Mouse (Mus musculus) hindbrain, embryonic 12.5 days (tissue): Measurements from ENCODE around the gene Tcf7l2. TPM values are rescaled to one million over a fixed set of nuclear protein-coding genes. Genes with fewer than 3 reads are reported as not detected.

Experiments used
- ATAC-seq: fragments of 200-750 bp; cut with Nextera tagmentation; 2 replicates; pipeline ENCODE4 v1.8.0; 2017; ENCODE audit warnings: moderate TSS enrichment; ENCODE audit not compliant: low FRiP score
- H3K27ac ChIP-seq: fragments of 300-500 bp; sonication (generic); 2 replicates; pipeline ENCODE4 v1.5.1; 2016; ENCODE audit warnings: mild to moderate bottlenecking
- H3K27me3 ChIP-seq: fragments of 300-500 bp; sonication (generic); 2 replicates; pipeline ENCODE4 v1.6.1; 2016; ENCODE audit warnings: mild to moderate bottlenecking
- H3K36me3 ChIP-seq: fragments of 300-500 bp; sonication (generic); 2 replicates; pipeline ENCODE4 v1.6.1; 2016; ENCODE audit warnings: mild to moderate bottlenecking
- H3K4me1 ChIP-seq: fragments of 300-500 bp; sonication (generic); 2 replicates; pipeline ENCODE4 v1.6.1; 2016
- H3K4me2 ChIP-seq: fragments of 300-500 bp; sonication (generic); replicated peaks from 2 replicates; pipeline ENCODE4 v1.6.1; 2016; ENCODE audit warnings: mild to moderate bottlenecking
- H3K4me3 ChIP-seq: fragments of 300-500 bp; sonication (generic); 2 replicates; pipeline ENCODE4 v1.5.1; 2016; ENCODE audit warnings: mild to moderate bottlenecking
- H3K9ac ChIP-seq: fragments of 300-500 bp; sonication (generic); 2 replicates; pipeline ENCODE4 v1.6.1; 2016; ENCODE audit warnings: mild to moderate bottlenecking, moderate library complexity
- H3K9me3 ChIP-seq: fragments of 300-500 bp; sonication (generic); replicated peaks from 2 replicates; pipeline ENCODE4 v1.6.1; 2016; ENCODE audit warnings: mild to moderate bottlenecking
- WGBS: fragments of 180-500 bp; shearing (Covaris S2); methylation state at CpG from one replicate; pipeline ENCODE4 v1.1.7; 2016; 5-methylcytosine and 5-hydroxymethylcytosine counted together
- polyA plus RNA-seq: library from polyadenylated mRNA; unstranded; fragments of >200 nt; fragmentation: Nextera tagmentation; extraction: Ambion mirVana; gene quantifications from 2 replicates; pipeline ENCODE4 v1.2.1, GENCODE M21; 2016

The Tcf7l2 gene
- polyA plus RNA-seq, 1 experiment from 2014 or later, result 78.0 TPM

DNA sequence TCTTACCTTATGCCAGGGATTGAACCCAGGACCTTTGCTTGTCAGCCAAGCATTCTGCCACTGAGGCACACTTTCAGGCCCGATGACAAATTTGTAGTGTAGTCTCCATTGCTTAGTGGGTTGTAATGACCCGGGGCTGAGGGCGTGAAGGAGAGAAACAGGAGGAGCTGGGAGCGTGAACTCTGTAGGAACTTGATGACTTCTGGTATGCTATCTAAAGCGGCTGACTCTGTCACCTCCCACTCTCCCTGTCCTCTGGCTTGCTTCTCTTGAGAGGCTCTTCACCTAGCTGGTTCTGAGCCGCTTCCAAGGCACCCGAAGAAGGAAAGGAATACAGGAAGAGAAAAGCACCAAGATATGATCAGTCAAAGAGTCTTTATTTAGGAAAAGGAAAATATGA, 100.4 kb downstream of the Tcf7l2 start:
- Histone ChIP-seq H3K27ac (no peak overlapping the region), H3K36me3 (no peaks in the 10 kb centered on the region), H3K9ac (no peak overlapping the region), H3K4me1 (peaks cover 55% of the 10 kb centered on the region), H3K27me3 (no peaks in the 10 kb centered on the region), H3K4me3 (no peak overlapping the region), H3K9me3 (no peaks in the 10 kb centered on the region), H3K4me2 (no peak overlapping the region)
- no peak for ATAC-seq
- 83% methylated on average over 7 of the region's 7 CpGs for WGBS

DNA sequence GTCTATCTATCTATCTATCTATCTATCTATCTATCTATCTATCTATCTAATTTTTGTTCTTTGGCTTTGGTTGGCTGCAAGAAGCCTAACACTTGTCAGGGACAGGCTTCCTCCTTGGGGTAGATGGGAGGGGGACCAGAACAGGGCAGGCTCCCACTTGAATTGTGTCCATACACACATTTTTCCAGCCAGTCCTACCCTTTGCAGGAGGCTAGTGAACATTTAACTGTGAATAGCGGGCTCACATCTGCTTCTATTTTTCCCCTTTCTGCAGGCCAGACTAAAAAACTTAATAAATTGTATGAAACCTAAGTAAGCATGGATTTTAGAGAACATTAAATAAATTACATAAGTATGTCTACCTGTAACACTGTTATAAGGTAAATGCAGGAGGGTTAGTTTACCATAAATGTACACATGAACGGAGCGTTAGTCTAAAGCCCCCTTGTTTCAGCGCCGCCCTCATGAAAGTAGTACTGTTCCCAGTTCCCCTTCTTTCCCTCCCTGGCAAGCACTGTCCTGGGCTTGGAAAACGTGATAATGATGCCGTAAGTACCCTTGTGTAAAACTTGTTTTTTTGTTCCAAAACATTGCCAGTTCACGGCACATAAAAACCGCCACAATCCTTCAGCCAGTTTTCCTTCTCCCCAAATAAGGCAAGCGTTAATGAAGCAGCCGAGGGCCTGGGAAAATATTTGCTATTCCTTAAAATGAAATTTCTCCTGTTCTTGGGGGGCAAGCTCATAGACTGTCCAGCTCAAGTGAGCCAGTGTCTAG, 101.7 kb downstream of the Tcf7l2 start:
- no peak overlapping the region for H3K4me2 ChIP-seq
- H3K27me3 ChIP-seq, result no peaks in the 10 kb centered on the region
- no peaks in the 10 kb centered on the region for H3K9me3 ChIP-seq
- H3K9ac ChIP-seq, result no peak overlapping the region
- H3K27ac ChIP-seq, result no peak overlapping the region
- H3K4me3 ChIP-seq, result no peak overlapping the region
- H3K4me1 ChIP-seq, result peaks cover 50% of the 10 kb centered on the region
- ATAC-seq, result no peak
- WGBS, result 76% methylated on average over 11 of the region's 11 CpGs
- no peaks in the 10 kb centered on the region for H3K36me3 ChIP-seq

DNA sequence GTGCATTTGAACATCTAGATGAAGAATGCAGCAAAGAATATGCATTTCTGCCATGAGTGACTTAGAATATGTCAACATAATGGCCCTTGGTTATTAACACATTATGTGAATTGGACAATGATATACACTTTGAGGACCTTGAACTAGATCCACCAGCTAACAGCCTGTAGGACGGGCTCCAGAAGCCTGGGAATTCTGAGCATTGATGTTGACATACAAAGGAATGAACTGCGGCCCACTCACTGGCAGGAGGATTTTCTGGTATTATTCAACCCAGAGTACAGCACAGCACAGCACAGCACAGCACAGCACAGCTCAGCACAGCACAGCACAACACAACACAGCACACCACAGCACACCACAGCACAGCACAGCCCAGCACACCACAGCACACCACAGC, 104.1 kb downstream of the Tcf7l2 start:
- Histone ChIP-seq H3K36me3 (no peaks in the 10 kb centered on the region), H3K4me3 (no peak overlapping the region), H3K27me3 (no peaks in the 10 kb centered on the region), H3K9ac (no peak overlapping the region), H3K9me3 (no peaks in the 10 kb centered on the region), H3K4me2 (no peak overlapping the region), H3K27ac (no peak overlapping the region), H3K4me1 (peaks cover 28% of the 10 kb centered on the region)
- ATAC-seq, result no peak
- WGBS, result 61% methylated on average over 2 of the region's 2 CpGs

DNA sequence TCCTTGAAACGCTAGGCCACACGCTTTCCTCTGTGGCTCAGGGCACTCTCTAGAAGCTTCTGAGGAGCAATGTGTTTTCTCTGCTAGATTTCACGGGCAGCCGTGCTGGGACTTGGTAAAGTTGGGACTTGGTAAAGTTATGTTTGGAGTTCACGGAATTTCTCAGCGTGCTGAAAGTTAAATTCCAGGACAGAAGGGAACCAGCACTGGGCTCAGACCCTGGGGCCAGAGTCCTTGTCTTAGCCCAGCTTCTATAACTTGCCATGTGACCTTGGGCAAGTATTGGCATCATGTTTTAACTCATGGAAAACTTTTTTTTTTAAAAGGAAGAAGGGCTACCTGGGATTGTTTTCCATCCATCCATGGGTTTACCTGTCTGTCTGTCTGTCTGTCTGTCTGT, 104.6 kb downstream of the Tcf7l2 start:
- no peaks in the 10 kb centered on the region for H3K9me3 ChIP-seq
- H3K27ac ChIP-seq, result no peak overlapping the region
- WGBS, result 84% methylated on average over 6 of the region's 6 CpGs
- no peak overlapping the region for H3K4me3 ChIP-seq
- H3K4me2 ChIP-seq, result no peak overlapping the region
- no peaks in the 10 kb centered on the region for H3K36me3 ChIP-seq
- H3K27me3 ChIP-seq, result no peaks in the 10 kb centered on the region
- ATAC-seq, result no peak
- H3K9ac ChIP-seq, result no peak overlapping the region
- H3K4me1 ChIP-seq, result peaks cover 27% of the 10 kb centered on the region

DNA sequence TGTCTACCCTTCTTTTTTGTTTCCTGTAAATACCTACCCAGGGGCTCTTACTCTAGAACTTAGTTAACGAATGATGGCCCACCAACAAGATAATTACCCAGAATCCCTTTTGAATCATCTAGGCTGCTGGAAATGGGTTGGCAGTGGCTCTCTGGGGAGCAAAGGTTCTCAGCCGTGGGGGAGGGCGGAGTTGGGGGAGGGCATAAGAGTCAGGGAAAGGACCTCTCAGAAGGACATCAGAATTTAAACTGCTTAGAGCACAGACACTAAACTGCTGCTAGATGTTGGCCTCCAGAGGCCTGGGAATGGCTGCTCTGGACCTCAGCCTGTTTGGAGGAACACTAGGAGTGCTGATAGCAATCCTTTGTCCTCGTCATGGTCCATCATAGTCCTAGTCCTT, 105.4 kb downstream of the Tcf7l2 start:
- Histone ChIP-seq H3K9ac (no peak overlapping the region), H3K36me3 (no peaks in the 10 kb centered on the region), H3K4me2 (no peak overlapping the region), H3K9me3 (no peaks in the 10 kb centered on the region), H3K27me3 (no peaks in the 10 kb centered on the region), H3K4me1 (peaks cover 25% of the 10 kb centered on the region), H3K27ac (no peak overlapping the region), H3K4me3 (no peak overlapping the region)
- 68% methylated on average over 4 of the region's 4 CpGs for WGBS
- ATAC-seq, result no peak

DNA sequence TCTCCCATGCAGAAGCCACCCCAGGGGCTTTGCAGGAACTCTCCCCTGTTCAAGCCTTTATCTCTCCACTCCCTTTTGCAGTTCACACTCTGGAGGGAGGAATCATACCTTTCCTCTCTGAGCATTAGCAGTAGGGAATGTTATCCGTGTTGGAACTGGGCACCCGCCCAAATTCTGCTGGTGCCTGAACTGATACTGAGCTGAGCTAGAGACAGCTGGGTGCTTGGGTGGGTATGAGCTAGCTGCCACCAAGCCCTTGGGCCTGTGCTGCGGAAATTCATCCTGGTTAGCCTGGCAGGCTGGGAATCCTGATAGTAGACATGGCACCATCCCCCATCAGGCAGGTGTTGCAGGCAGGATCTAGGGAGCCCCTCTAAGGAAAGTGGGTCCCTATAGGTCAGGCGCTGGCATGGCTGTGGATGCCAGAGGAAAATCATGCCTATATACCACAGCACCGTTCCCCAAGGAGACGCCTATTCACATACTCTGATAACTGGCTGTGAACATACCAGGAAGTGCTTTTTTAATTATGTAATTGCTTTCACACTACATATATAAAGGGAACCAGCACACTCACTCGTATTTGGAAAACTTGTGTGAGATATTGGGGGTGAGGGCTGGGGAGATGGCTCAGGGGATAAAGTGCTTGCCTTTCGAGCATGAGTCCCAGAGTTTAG, 108.9 kb downstream of the Tcf7l2 start:
- Histone ChIP-seq H3K36me3 (no peaks in the 10 kb centered on the region), H3K4me3 (no peak overlapping the region), H3K27me3 (no peaks in the 10 kb centered on the region), H3K9me3 (no peaks in the 10 kb centered on the region), H3K4me1 (peaks cover 20% of the 10 kb centered on the region), H3K27ac (no peak overlapping the region), H3K4me2 (no peak overlapping the region), H3K9ac (no peak overlapping the region)
- no peak for ATAC-seq
- 86% methylated on average over 8 of the region's 8 CpGs for WGBS

DNA sequence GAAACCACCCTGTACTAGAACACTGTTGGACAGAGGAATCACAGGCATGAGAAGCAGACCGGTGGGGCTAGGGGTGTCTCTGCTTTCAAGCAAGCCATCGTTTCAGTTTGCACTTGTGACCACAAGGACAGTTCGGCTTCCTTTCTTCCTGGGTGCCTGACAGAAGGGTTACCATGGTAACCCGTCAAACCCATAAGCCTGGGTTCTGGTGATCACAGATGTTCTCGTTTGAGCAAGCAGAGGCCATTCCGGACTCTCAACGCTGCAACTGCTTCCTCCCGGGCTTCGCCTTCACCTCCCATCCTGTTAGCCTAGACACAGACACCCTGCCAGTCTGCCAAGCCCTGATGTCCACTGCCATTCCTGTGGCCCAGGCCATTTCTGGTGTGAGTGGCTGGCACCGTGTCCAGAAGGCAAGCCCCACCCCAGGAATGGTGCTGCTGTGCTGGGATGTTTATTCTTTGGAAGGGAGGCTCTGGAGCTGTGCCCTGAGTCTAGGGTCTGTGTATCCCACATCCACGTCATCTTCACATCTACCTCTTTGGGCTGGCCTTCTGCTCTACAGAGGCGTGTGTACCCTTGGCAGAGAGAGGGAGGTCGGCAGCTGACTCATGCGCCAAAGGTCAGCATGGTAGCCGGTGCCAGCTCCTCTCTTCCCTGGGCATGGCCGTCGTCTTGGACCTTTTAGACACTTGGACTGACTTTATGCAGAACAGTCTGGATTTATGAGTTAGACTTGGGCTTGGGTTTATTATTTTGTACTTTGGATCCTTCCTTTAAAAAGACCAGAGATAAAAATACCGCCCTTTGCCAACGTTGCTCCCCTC, 110.1 kb downstream of the Tcf7l2 start:
- Histone ChIP-seq H3K4me2 (no peak overlapping the region), H3K27ac (no peak overlapping the region), H3K9ac (no peak overlapping the region), H3K4me3 (no peak overlapping the region), H3K9me3 (no peaks in the 10 kb centered on the region), H3K36me3 (no peaks in the 10 kb centered on the region), H3K4me1 (peaks cover 15% of the 10 kb centered on the region), H3K27me3 (no peaks in the 10 kb centered on the region)
- 72% methylated on average over 19 of the region's 19 CpGs for WGBS
- ATAC-seq, result no peak

DNA sequence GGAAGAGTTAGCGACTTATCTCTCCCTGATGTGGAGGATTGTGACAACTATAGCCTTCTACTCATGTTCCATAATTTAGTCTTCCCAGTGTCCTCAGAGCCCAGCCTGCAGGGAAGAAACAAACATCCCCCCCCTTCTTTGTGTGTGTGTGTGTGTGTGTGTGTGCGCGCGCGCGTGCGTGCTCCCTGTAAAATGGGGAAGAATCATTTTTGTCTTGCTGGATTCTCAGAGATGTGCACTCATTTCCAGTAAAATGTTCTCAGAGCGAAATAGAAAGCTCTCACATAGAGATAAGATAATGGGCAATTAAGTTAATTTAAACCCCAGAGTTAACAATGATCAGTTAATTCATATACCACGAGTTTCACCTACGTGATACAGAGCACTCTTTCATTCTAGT, 112.8 kb downstream of the Tcf7l2 start:
- Histone ChIP-seq H3K4me1 (peaks cover 13% of the 10 kb centered on the region), H3K4me2 (no peak overlapping the region), H3K27ac (no peak overlapping the region), H3K27me3 (no peaks in the 10 kb centered on the region), H3K4me3 (no peak overlapping the region), H3K9me3 (no peaks in the 10 kb centered on the region), H3K9ac (no peak overlapping the region), H3K36me3 (no peaks in the 10 kb centered on the region)
- 87% methylated on average over 10 of the region's 10 CpGs for WGBS
- ATAC-seq, result no peak

DNA sequence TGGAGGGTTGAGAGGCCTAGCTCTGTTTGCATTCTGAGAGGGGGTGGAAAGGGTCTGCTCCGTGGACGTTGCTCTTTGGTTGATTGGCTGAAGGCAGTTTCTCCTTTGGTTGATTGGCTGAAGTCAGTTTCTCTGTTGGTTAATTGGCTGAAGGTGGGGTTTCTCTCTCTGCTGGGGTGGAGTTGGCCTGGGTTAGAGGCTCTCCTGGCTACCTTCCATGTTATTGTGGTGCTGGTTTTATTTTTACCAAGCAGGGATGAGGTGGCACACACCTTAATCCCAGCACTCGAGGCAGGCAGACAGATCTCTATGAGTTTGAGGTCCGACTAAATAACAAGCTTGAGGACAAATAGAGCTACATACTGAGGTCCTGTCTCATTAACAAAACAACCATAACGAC, 114.0 kb downstream of the Tcf7l2 start:
- H3K4me2 ChIP-seq, result no peak overlapping the region
- H3K4me1 ChIP-seq, result peaks cover 13% of the 10 kb centered on the region
- no peak overlapping the region for H3K9ac ChIP-seq
- no peaks in the 10 kb centered on the region for H3K27me3 ChIP-seq
- WGBS, result 89% methylated on average over 5 of the region's 5 CpGs
- no peaks in the 10 kb centered on the region for H3K36me3 ChIP-seq
- no peak for ATAC-seq
- no peaks in the 10 kb centered on the region for H3K9me3 ChIP-seq
- no peak overlapping the region for H3K27ac ChIP-seq
- H3K4me3 ChIP-seq, result no peak overlapping the region

DNA sequence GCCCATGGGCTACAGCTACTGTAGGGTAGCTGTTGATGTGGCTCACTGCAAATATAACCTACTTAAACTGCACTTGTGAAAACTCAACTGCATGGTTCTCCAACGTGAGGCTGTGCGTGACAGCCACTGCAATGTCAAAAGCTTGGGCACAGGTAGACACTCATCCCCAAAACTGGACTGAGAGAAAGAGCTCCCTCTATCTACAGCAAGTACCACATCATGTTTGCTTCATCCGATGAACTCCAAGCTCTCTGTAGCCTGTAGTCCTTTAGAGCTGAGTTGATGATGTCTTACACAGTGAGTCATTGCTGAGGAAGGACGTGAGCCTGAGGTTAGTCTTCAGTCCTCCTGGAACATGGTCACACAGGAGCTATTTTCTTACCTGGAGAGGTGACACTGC, 115.7 kb downstream of the Tcf7l2 start:
- Histone ChIP-seq H3K4me2 (no peak overlapping the region), H3K36me3 (no peaks in the 10 kb centered on the region), H3K4me3 (no peak overlapping the region), H3K4me1 (0 out of 2 replicates have a peak, but pooled peaks cover 4% of the 10 kb centered on the region), H3K9ac (no peak overlapping the region), H3K27me3 (no peaks in the 10 kb centered on the region), H3K9me3 (no peaks in the 10 kb centered on the region), H3K27ac (no peak overlapping the region)
- ATAC-seq, result no peak
- 96% methylated on average over 4 of the region's 4 CpGs for WGBS

DNA sequence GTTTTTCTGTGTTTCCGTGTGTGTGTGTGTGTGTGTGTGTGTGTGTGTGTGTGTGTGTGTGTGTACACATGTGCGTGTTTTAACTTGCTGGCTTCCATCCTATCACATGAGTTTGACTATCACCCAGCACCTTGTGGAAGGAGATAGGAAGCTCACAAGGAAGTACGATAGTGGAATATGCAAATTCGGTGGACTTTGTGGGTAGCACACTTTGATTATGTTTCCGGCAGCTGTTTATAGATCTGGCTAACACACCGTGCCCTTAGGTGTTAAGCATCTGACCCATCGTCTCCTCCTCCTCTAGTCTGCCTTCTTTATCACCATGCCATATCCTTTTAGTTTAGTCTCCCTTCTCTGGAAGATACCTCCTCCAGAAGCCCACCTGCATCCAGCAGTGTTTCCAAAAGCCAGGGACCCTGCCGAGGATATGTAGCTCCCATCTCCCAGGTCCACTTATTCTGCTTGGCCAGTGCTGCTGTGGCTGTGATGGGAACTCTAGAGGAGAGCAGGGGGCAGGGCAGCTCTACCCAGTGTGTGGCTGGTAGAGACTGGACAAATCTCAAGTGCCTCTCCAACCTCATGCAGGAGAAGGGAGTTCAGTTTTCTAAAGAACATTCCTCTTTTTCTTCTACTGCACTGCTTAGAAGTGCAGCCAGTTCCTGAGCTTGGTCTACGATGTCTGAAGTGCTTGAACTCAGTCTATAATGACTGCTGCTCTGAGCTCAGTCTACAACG, 118.6 kb downstream of the Tcf7l2 start:
- no peaks in the 10 kb centered on the region for H3K4me1 ChIP-seq
- H3K36me3 ChIP-seq, result no peaks in the 10 kb centered on the region
- 85% methylated on average over 10 of the region's 10 CpGs for WGBS
- no peaks in the 10 kb centered on the region for H3K27me3 ChIP-seq
- ATAC-seq, result no peak
- no peak overlapping the region for H3K4me2 ChIP-seq
- H3K9ac ChIP-seq, result no peak overlapping the region
- no peak overlapping the region for H3K27ac ChIP-seq
- H3K9me3 ChIP-seq, result no peaks in the 10 kb centered on the region
- H3K4me3 ChIP-seq, result no peak overlapping the region

DNA sequence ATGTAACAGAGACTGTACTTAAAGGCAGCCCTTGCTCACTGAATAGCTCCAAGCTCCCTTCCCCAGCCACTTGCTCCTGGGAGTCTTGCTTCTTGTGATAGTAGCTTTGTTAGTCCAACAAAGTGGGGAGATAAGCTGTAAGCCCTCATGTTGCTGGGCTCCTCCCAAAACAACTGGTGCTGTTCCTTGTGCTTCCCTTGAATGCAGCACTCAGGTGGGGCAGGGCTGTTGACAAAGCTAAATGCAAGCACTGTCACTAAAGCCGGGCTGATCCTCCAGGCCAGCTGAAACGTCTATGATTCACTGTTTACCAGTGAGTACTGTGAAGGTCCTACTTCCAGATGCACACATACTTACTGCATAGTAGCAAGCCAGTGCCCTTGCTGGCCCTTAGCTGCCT, 120.1 kb downstream of the Tcf7l2 start:
- Histone ChIP-seq H3K36me3 (no peaks in the 10 kb centered on the region), H3K27me3 (no peaks in the 10 kb centered on the region), H3K4me2 (no peak overlapping the region), H3K9ac (no peak overlapping the region), H3K4me1 (no peaks in the 10 kb centered on the region), H3K9me3 (no peaks in the 10 kb centered on the region), H3K27ac (no peak overlapping the region), H3K4me3 (no peak overlapping the region)
- 77% methylated on average over 2 of the region's 2 CpGs for WGBS
- ATAC-seq, result no peak
